Mouse (Mus musculus) C2C12 (cell line): ENCODE data around the gene Tm4sf20. TPM values are rescaled to one million over a fixed set of nuclear protein-coding genes. Genes with fewer than 3 reads are reported as not detected.

Experiments used
- H3K27me3 ChIP-seq: one replicate; pipeline ENCODE4 v1.6.1; 2011; ENCODE audit not compliant: control insufficient read depth, insufficient read depth, insufficient read length
- H3K36me3 ChIP-seq: one replicate; pipeline ENCODE4 v1.6.1; 2011; ENCODE audit not compliant: control insufficient read depth, insufficient read depth
- H3K4me3 ChIP-seq: one replicate; pipeline ENCODE4 v1.5.1; 2011; ENCODE audit warnings: mild to moderate bottlenecking, control low read depth; ENCODE audit not compliant: poor library complexity, insufficient read depth, severe bottlenecking
- H3K79me2 ChIP-seq: one replicate; pipeline ENCODE4 v1.6.1; 2011; ENCODE audit not compliant: control insufficient read depth, insufficient read depth
- H3K79me3 ChIP-seq: one replicate; pipeline ENCODE4 v1.6.1; 2011; ENCODE audit warnings: low read depth, control low read depth
- H3ac ChIP-seq: one replicate; pipeline ENCODE3; 2011; ENCODE audit warnings: low read depth; ENCODE audit not compliant: control insufficient read depth, insufficient read length
- CEBPB ChIP-seq: IDR thresholded peaks from one replicate; pipeline ENCODE4 v1.6.1; 2011; ENCODE audit warnings: low read depth, mild to moderate bottlenecking, control low read depth, moderate library complexity
- CTCF ChIP-seq: IDR thresholded peaks from one replicate; pipeline ENCODE4 v1.5.1; 2011; ENCODE audit not compliant: control insufficient read depth, insufficient read depth, insufficient read length
- FOSL1 ChIP-seq: IDR thresholded peaks from one replicate; pipeline ENCODE4 v1.8.0; 2011; ENCODE audit warnings: mild to moderate bottlenecking, low read length; ENCODE audit not compliant: poor library complexity, insufficient read depth, severe bottlenecking
- MAX ChIP-seq: IDR thresholded peaks from one replicate; pipeline ENCODE4 v1.6.1; 2011; ENCODE audit warnings: mild to moderate bottlenecking, control low read depth
- MYOD1 ChIP-seq: IDR thresholded peaks from one replicate; pipeline ENCODE4 v1.6.1; 2011; ENCODE audit warnings: low read depth; ENCODE audit not compliant: control insufficient read depth, insufficient read length
- MYOG ChIP-seq: IDR thresholded peaks from one replicate; pipeline ENCODE4 v1.6.1; 2011; ENCODE audit not compliant: control insufficient read depth, insufficient read length; ENCODE audit errors: extremely low read depth
- USF1 ChIP-seq: IDR thresholded peaks from one replicate; pipeline ENCODE4 v1.6.1; 2011; ENCODE audit warnings: low read depth, mild to moderate bottlenecking, control low read depth, moderate library complexity
- polyA plus RNA-seq: library from polyadenylated mRNA; unstranded; fragments of >200 nt; fragmentation: generic; extraction: Trizol; gene quantifications from one replicate; pipeline ENCODE4 v1.2.1, GENCODE M21; 2012; ENCODE audit warnings: missing spikeins

Gene Tm4sf20
- polyA plus RNA-seq, 1 experiment, result not detected

DNA sequence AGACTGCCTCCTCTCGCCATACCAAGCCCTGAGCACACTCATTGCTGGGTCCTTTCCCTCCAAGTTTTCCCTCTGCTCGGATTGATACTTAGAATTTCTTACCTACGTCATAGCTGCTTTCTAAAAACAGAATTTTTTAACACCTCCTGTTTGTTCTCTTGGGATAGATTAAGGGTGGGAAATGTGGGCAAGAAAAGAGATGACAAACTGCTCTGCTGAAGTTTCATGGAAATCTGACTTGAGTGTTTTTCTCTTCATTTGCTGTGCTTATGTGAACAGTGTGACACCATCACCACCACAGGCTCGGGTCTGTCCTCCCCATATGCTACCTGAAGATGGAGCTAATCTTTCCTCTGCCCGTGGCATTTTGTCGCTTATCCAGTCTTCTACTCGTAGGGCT lies 26.7 kb downstream of the Tm4sf20 start:
- TF ChIP-seq MYOG (no peak), FOSL1 (no peak), MAX (no peak)
- Histone ChIP-seq H3ac (no peak overlapping the region), H3K4me3 (no peak overlapping the region), H3K79me3 (no peaks in the 10 kb centered on the region), H3K36me3 (peaks cover 68% of the 10 kb centered on the region), H3K27me3 (no peaks in the 10 kb centered on the region), H3K79me2 (no peaks in the 10 kb centered on the region)

DNA sequence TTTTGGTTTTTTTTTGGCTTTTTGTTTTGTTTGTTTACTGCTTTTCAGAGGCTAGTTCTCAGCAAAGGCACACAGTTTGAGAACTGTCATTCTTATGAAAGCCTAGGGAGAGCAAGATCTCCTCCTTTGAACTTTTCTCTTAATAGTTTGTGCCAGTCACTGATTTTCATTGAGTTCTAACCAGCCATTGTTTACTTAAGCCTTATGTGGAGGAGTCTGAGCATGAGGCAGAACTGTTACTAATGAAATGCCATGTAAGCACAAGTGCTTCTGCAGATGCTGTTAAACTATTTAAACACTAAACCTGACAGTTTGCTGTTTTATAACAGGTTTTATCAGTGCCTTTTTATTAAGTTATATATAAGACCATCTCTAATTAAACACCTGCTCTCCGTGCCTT lies 30.2 kb downstream of the Tm4sf20 start:
- TF ChIP-seq MYOD1, result no peak
- no peak for TF ChIP-seq MAX
- TF ChIP-seq USF1, result no peak
- no peak for TF ChIP-seq CTCF
- no peak for TF ChIP-seq CEBPB
- TF ChIP-seq MYOG, result no peak
- TF ChIP-seq FOSL1, result no peak
- Histone ChIP-seq H3ac (no peak overlapping the region), H3K36me3 (peaks cover 89% of the 10 kb centered on the region), H3K79me2 (no peaks in the 10 kb centered on the region), H3K4me3 (no peak overlapping the region), H3K27me3 (no peaks in the 10 kb centered on the region), H3K79me3 (no peaks in the 10 kb centered on the region)

DNA sequence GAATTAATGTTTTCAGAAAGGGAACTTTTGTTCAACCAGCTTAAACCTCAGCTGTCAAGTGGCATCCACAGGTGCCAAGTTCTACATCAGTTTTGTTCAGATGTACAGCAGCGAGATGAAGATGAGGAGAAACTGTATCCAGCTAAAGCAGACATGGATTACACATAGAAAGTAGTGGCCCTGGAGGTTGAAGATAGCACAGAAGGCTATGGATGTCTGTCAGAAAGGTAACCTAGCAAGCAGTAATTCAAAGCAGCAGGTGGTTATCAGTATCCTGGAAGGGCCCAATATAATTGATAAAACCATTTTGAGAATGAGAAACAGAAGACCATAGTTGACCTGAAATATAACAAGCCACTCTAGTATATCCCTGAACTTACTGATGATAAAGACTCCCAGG lies 34.9 kb downstream of the Tm4sf20 start:
- Histone ChIP-seq H3K79me3 (peaks cover 4% of the 10 kb centered on the region), H3K36me3 (peaks cover 88% of the 10 kb centered on the region), H3K27me3 (no peaks in the 10 kb centered on the region), H3ac (no peak overlapping the region), H3K79me2 (peaks cover 14% of the 10 kb centered on the region), H3K4me3 (no peak overlapping the region)
- TF ChIP-seq MYOD1, result no peak
- no peak for TF ChIP-seq CEBPB
- no peak for TF ChIP-seq FOSL1

DNA sequence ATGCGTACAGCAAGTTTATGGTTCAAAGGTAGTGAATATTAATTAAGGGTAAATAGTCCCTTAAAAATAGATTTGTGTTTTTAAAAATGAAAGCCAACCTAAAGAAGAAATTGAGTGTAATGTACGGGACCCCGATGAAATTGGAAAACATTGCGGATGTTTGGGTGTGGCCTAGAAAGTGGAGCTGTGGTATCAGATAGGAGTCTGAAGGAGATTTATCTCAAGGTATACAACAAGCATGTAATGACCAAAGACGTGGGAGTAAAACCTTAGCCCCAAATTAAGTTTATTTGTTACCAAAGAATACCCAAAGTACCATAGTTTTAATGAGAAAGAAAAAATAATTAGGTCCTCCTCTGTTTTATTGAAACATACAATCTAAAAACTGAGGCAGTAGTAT lies 41.8 kb downstream of the Tm4sf20 start:
- Histone ChIP-seq H3K79me3 (peaks cover 21% of the 10 kb centered on the region), H3K79me2 (peaks cover 47% of the 10 kb centered on the region), H3K27me3 (no peaks in the 10 kb centered on the region), H3ac (no peak overlapping the region), H3K4me3 (no peak overlapping the region), H3K36me3 (peaks cover 25% of the 10 kb centered on the region)
- TF ChIP-seq FOSL1 (no peak), MYOD1 (no peak), USF1 (no peak), CTCF (no peak), CEBPB (no peak), MAX (no peak), MYOG (no peak)

DNA sequence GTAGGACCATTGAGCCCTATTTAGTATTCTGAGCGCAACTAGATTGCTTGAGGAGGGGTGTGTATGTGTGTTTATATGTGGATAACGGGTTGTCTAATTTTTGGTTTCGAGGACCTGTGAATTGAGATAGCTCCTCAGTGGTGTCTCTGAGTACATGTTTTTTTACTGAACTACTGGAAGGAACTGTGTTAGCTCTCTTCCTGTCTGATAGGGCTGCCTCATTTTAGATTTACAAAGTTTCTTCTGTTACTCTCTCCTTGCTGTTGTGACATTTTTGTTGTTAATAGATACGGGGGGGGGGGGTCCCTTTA lies 42.4 kb downstream of the Tm4sf20 start:
- TF ChIP-seq USF1 (no peak), CTCF (no peak)
- H3K4me3 ChIP-seq, result peak overlapping the region; percentile 96

DNA sequence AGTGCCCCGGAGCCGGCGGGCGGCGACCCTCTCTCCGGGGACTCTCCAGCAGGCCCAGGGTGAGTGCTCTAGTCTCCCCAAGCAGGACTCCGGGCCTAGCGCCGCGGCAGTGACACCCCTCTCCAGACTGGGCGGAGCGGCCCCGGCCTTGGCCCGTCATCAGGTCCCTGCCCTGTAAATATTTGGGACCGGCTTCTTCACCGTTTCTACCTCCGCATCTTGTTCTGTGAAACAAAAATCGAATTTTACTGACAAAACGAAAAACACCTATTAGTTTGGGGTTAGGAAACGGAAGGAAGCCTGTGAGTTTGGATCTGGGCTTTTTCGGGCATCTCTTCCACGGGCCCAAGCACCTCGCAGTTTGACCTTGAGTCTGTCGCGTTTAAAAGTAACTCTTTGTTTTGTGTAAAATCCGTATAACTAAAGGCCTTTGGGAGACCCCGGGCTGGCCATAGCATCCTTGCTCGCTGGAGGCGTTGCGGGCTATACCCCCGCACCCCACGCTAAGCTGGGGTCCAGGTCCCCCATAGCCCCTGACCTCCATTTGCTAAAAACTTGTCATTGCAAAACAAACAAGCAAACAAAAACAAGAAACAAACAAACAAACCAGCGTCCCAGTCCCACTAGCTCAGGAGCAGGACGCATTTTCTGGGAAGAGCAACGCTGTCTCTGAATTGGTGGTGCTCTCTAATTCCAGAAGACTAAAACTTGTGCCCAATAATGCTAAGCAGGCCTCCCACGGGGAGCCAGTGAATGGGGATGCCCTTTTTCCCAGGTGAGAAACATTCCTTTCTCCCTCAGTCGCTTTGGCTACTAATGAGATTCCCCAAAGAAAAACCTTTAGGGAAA lies 43.0 kb downstream of the Tm4sf20 start:
- Histone ChIP-seq H3ac (peak overlapping the region; percentile 91), H3K79me2 (peaks cover 47% of the 10 kb centered on the region), H3K27me3 (peaks cover 4% of the 10 kb centered on the region), H3K79me3 (peaks cover 21% of the 10 kb centered on the region), H3K4me3 (peak overlapping the region; percentile 96), H3K36me3 (peaks cover 13% of the 10 kb centered on the region)
- TF ChIP-seq USF1 (no peak), MYOD1 (no peak), MYOG (no peak), CEBPB (no peak), FOSL1 (no peak), MAX (no peak)

More for the DNA sequence above, 42.4 kb downstream of the Tm4sf20 start:
- peaks cover 18% of the 10 kb centered on the region for H3K36me3 ChIP-seq
- H3ac ChIP-seq, result peak overlapping the region; percentile 91
- H3K27me3 ChIP-seq, result no peaks in the 10 kb centered on the region
- H3K79me3 ChIP-seq, result peaks cover 21% of the 10 kb centered on the region
- H3K79me2 ChIP-seq, result peaks cover 47% of the 10 kb centered on the region
